Mouse (Mus musculus) liver, adult 2 months (tissue): ENCODE data around the gene Calcoco2.

Source experiments
- CTCF ChIP-seq: fragments of 200-500 bp; IDR thresholded peaks from 2 replicates; pipeline ENCODE4 v1.5.1; 2011; ENCODE audit warnings: low read depth, low read length, control low read depth
- POLR2A ChIP-seq: fragments of 200-500 bp; IDR thresholded peaks from 2 replicates; pipeline ENCODE4 v1.6.1; 2011; ENCODE audit warnings: low read length, control low read depth; ENCODE audit not compliant: insufficient read depth; ENCODE audit errors: extremely low read depth

DNA sequence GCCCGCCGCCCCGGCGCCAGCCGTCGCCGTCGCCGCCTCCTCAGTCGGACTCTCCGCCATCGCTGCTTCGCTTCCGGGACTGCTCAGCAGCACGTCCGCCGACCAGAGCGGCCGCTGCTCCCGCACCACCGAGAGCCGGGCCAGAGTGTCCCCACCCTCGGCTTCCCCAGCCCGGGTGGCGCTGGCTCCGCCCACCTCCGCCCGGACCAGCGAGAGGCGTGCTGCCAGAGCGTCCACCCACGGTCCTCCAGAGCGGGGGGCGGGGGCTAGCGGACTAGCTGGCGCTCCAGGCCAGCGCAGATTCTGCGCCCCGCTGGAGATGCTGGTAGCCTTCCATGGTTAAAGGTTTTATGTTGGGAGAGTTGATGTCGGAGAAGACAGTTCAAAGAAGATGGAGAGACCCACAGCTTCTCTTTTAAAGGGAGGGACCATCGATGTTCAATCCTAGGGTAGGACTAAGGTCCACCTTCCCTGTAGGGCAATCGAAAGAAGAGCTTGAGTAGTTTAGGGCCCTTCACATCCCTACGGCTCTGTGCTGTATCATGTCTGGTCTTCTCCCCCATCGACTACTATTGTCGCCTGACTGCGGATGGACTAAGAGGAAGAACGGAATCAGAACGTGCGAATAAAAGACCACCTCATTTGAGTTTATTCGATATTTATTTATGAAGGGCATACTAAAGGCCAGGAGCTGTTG, 46.4 kb downstream of the Calcoco2 start, which contains the start of gene Ube2z:
- TF ChIP-seq CTCF (peak; percentile 19; the same call in 1 of the 2 replicates), POLR2A (peak; percentile 66)
